Mouse (Mus musculus) adrenal gland, postnatal 36 days (tissue): ENCODE data around the gene Mphosph9. TPM values are rescaled to one million over a fixed set of nuclear protein-coding genes. Genes with fewer than 3 reads are reported as not detected.

ENCODE experiments used
- DNase-seq, 2 experiments: peaks; one replicate each; pipeline ENCODE4 v3.0.0; 2021; ENCODE audit warnings: mixed read lengths in 1 of 2
- total RNA-seq, 2 experiments: library from RNA; stranded (reverse); gene quantifications; 2 replicates each; pipeline ENCODE4 v1.2.3; 2021

The Mphosph9 gene
- total RNA-seq, 2 experiments from 2014 or later = 6.8 to 10.4 TPM

GRCm38 (mm10) chr5:124267652-124268051 lies 60.1 kb downstream of the Mphosph9 start:
- DNase-seq = no peak

GRCm38 (mm10) chr5:124266821-124267220 lies 61.0 kb downstream of the Mphosph9 start:
- peak; percentile 21 to 34 for DNase-seq

GRCm38 (mm10) chr5:124263246-124263645 lies 64.5 kb downstream of the Mphosph9 start:
- no peak for DNase-seq

GRCm38 (mm10) chr5:124262090-124262489 lies 65.7 kb downstream of the Mphosph9 start:
- no peak for DNase-seq

GRCm38 (mm10) chr5:124259133-124259532 lies 68.6 kb downstream of the Mphosph9 start:
- no peak for DNase-seq

GRCm38 (mm10) chr5:124258026-124258425 lies 69.7 kb downstream of the Mphosph9 start:
- DNase-seq = no peak

- DNase-seq = no peak
Measured at GRCm38 (mm10) chr5:124255141-124255540, 72.6 kb downstream of the Mphosph9 start.

GRCm38 (mm10) chr5:124253555-124253954 lies 74.2 kb downstream of the Mphosph9 start:
- no peak for DNase-seq

GRCm38 (mm10) chr5:124252580-124253320 lies 75.0 kb downstream of the Mphosph9 start:
- DNase-seq = no peak

GRCm38 (mm10) chr5:124251070-124251469 lies 76.7 kb downstream of the Mphosph9 start:
- no peak for DNase-seq

GRCm38 (mm10) chr5:124249614-124250591 lies 77.9 kb downstream of the Mphosph9 start, which contains the start of gene Pitpnm2:
TSS of gene Pitpnm2 (minus strand) at chr5:124249760.
- DNase-seq = peak; percentile 64 to 83

GRCm38 (mm10) chr5:124248845-124249613 lies 78.7 kb downstream of the Mphosph9 start:
- peak; percentile 75 to 86 for DNase-seq

- DNase-seq = peak; percentile 40 to 59
Measured at GRCm38 (mm10) chr5:124247986-124248626, 79.7 kb downstream of the Mphosph9 start.

GRCm38 (mm10) chr5:124247296-124247695 lies 80.5 kb downstream of the Mphosph9 start:
- DNase-seq = no peak

GRCm38 (mm10) chr5:124244885-124245284 lies 82.9 kb downstream of the Mphosph9 start:
- peak in 1 of 2 experiments; percentile 53 for DNase-seq

GRCm38 (mm10) chr5:124244449-124244848 lies 83.3 kb downstream of the Mphosph9 start:
- no peak for DNase-seq

- DNase-seq = no peak
Measured at GRCm38 (mm10) chr5:124243236-124243901, 84.4 kb downstream of the Mphosph9 start.

GRCm38 (mm10) chr5:124241686-124242444 lies 85.9 kb downstream of the Mphosph9 start:
- DNase-seq = no peak

GRCm38 (mm10) chr5:124240841-124241685 lies 86.7 kb downstream of the Mphosph9 start:
- no peak for DNase-seq
